Mouse (Mus musculus) heart, embryonic 14.5 days (tissue): ENCODE results near the gene Ankfn1. TPM values are rescaled to one million over a fixed set of nuclear protein-coding genes. Genes with fewer than 3 reads are reported as not detected.

Experiments
- ATAC-seq: fragments of 200-750 bp; cut with Nextera tagmentation; 2 replicates; pipeline ENCODE4 v1.8.0; 2017; ENCODE audit warnings: low read depth, moderate TSS enrichment; ENCODE audit not compliant: insufficient number of reproducible peaks, insufficient read depth, low FRiP score
- H3K27ac ChIP-seq, 2 experiments: fragments of 200-500 bp in 1 of 2; fragments of 300-500 bp in 1 of 2; sonication (generic) in 1 of 2; replicated peaks in 1 of 2; 2 replicates each; pipeline ENCODE4 v1.5.1; 2012 to 2014; ENCODE audit warnings: low read depth in 2 of 2, low read length in 2 of 2, control low read depth in 1 of 2, mild to moderate bottlenecking in 1 of 2, mixed read lengths in 1 of 2; ENCODE audit not compliant: control insufficient read depth in 1 of 2, insufficient read depth in 1 of 2
- H3K27me3 ChIP-seq: fragments of 300-500 bp; sonication (generic); 2 replicates; pipeline ENCODE4 v1.6.1; 2014; ENCODE audit warnings: mild to moderate bottlenecking, low read length, control low read depth; ENCODE audit not compliant: control insufficient read depth, insufficient read depth
- H3K36me3 ChIP-seq: fragments of 300-500 bp; sonication (generic); 2 replicates; pipeline ENCODE4 v1.6.1; 2014; ENCODE audit warnings: mild to moderate bottlenecking, control low read depth, low read length, mixed read lengths; ENCODE audit not compliant: control insufficient read depth, insufficient read depth
- H3K4me1 ChIP-seq, 2 experiments: fragments of 200-500 bp in 1 of 2; fragments of 300-500 bp in 1 of 2; sonication (generic) in 1 of 2; 2 replicates each; pipeline ENCODE4 v1.6.1; 2012 to 2014; ENCODE audit warnings: low read length in 2 of 2, control low read depth in 1 of 2, mixed read lengths in 1 of 2; ENCODE audit not compliant: control insufficient read depth in 2 of 2, insufficient read depth in 2 of 2
- H3K4me2 ChIP-seq: fragments of 300-500 bp; sonication (generic); 2 replicates; pipeline ENCODE4 v1.6.1; 2014; ENCODE audit warnings: mild to moderate bottlenecking, low read length
- H3K4me3 ChIP-seq, 2 experiments: fragments of 200-500 bp in 1 of 2; fragments of 300-500 bp in 1 of 2; sonication (generic) in 1 of 2; 2 replicates each; pipeline ENCODE4 v1.5.1; 2012 to 2014; ENCODE audit warnings: low read length in 2 of 2, mild to moderate bottlenecking in 2 of 2, control low read depth in 1 of 2, low read depth in 1 of 2, moderate library complexity in 1 of 2; ENCODE audit not compliant: control insufficient read depth in 1 of 2, insufficient read depth in 1 of 2
- H3K9ac ChIP-seq: fragments of 300-500 bp; sonication (generic); 2 replicates; pipeline ENCODE4 v1.6.1; 2014; ENCODE audit warnings: mild to moderate bottlenecking, low read length
- H3K9me3 ChIP-seq: fragments of 300-500 bp; sonication (generic); 2 replicates; pipeline ENCODE4 v1.6.1; 2016; ENCODE audit warnings: low read length, control low read depth; ENCODE audit not compliant: control insufficient read depth
- WGBS: fragments of 180-500 bp; shearing (Covaris S2); extraction: QIAGEN DNeasy Blood & Tissue Kit; methylation state at CpG from one replicate; pipeline ENCODE4 v1.1.7; 2014; 5-methylcytosine and 5-hydroxymethylcytosine counted together
- polyA plus RNA-seq: library from polyadenylated mRNA; unstranded; fragments of >200 nt; fragmentation: Nextera tagmentation; extraction: Ambion mirVana; gene quantifications from 2 replicates; pipeline ENCODE4 v1.2.1, GENCODE M21; 2014

Gene Ankfn1
- polyA plus RNA-seq, 1 experiment from 2014 or later, result not detected

DNA sequence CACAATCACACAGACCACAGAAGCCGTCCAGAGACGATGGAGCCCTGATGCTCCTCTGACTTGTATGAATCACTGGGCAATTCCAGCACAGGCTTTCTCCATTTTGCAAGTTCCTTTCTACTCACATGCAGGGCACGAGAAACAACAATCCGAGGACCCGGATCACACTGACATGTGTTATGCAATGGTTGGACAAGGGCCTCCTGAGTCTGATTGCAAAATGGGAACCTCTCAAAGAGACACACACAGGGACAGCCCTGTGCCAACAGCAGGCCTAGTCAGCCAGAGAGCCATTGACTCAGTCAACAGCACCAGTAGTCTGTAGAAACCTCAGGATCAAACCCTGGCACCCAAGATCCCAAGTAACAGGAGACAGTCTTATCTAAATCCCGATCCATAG is 318.0 kb downstream of the Ankfn1 start:
- Histone ChIP-seq H3K4me2 (no peak overlapping the region), H3K4me1 (peaks cover 0 to 5% of the 10 kb centered on the region in 2 experiments; a peak in 2 of 4 replicates), H3K27me3 (no peaks in the 10 kb centered on the region), H3K4me3 (no peak overlapping the region), H3K9me3 (no peaks in the 10 kb centered on the region), H3K27ac (no peak overlapping the region), H3K36me3 (no peaks in the 10 kb centered on the region), H3K9ac (no peak overlapping the region)
- no peak for ATAC-seq
- 81% methylated on average over 6 of the region's 6 CpGs for WGBS

DNA sequence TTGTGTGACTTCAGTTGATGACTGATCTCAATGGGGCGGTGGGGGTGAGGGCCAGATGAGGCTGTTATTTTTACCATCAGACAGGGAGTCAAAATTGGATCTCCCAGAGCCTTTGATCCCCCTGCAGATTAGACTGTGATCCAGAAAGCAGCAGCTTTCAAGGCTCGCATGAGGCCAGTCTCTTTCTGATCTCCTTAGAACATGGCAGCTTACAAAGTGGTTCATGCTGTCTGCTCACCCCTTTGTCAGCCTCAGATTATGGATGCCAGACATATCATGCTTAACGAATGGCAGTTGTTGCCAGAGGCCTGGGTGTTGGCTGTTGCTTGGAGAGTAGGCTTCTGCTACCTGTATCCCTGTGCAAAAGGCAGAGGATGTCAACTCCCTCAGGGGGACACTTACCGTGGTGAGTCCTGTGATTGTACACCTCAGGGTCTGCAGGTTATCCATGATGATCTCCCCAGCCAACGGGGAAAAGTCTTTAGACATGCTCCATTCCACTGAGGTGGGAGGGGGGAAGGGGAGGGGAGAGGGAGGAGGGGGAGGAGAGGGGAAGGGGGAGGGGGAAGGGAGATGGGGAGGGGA is 321.7 kb downstream of the Ankfn1 start:
- Histone ChIP-seq H3K4me3 (no peak overlapping the region), H3K27me3 (no peaks in the 10 kb centered on the region), H3K4me1 (peaks cover 0 to 5% of the 10 kb centered on the region in 2 experiments; a peak in 2 of 4 replicates), H3K9me3 (no peaks in the 10 kb centered on the region), H3K4me2 (no peak overlapping the region), H3K36me3 (no peaks in the 10 kb centered on the region), H3K9ac (no peak overlapping the region), H3K27ac (no peak overlapping the region)
- no peak for ATAC-seq
- WGBS, result 15% methylated on average over 5 of the region's 5 CpGs

DNA sequence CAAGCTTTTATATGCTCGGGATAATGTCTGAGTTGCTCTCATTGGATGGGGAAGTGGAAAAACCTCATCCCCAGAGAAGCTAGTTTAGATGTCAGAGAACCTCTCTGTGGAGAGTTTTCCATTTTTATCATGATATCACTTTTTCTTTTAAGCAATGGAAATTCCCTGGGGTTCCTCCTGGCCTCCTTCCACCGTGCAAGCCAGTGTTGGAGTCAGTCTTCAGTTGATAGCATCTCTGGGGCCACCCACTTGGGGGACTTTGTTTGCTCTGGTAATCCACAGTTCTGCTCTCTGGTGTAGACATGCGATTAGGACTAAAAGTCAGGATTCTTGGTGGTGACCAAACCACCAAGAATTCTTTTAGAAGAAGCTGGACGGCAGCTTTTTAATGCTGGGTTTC is 322.8 kb downstream of the Ankfn1 start:
- no peak for ATAC-seq
- no peak overlapping the region for H3K4me3 ChIP-seq
- WGBS, result 46% methylated on average over 4 of the region's 4 CpGs
- H3K4me1 ChIP-seq, result peaks cover 0 to 5% of the 10 kb centered on the region in 2 experiments; a peak in 2 of 4 replicates
- no peaks in the 10 kb centered on the region for H3K9me3 ChIP-seq
- no peaks in the 10 kb centered on the region for H3K27me3 ChIP-seq
- H3K27ac ChIP-seq, result no peak overlapping the region
- no peaks in the 10 kb centered on the region for H3K36me3 ChIP-seq
- no peak overlapping the region for H3K9ac ChIP-seq
- H3K4me2 ChIP-seq, result no peak overlapping the region

DNA sequence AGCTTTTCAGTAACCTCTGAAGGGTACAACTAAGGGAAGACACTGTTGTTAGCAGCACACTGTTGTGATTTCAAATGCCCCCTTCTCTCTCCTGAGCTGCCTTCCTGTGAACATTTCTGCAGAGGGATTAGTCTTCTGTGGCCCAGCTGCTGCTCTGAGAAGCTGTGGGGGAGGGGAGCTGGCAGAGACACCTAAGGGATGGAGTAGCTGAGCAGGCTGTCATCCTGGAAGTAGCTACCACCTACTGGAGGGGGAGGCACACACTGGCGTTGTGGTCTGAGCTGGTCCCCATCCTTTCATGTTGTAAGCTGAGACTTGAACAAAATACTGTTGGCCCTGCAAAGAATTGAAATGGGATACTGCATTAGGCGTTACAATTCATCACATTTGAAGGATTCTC is 324.6 kb downstream of the Ankfn1 start:
- ATAC-seq, result no peak
- Histone ChIP-seq H3K4me2 (no peak overlapping the region), H3K36me3 (no peaks in the 10 kb centered on the region), H3K4me1 (peaks cover 3 to 6% of the 10 kb centered on the region in 2 experiments; a peak in 2 of 4 replicates), H3K9ac (no peak overlapping the region), H3K27ac (no peak overlapping the region), H3K4me3 (no peak overlapping the region), H3K27me3 (no peaks in the 10 kb centered on the region), H3K9me3 (no peaks in the 10 kb centered on the region)
- whole genome bisulfite sequencing, result 35% methylated on average over 2 of the region's 2 CpGs

DNA sequence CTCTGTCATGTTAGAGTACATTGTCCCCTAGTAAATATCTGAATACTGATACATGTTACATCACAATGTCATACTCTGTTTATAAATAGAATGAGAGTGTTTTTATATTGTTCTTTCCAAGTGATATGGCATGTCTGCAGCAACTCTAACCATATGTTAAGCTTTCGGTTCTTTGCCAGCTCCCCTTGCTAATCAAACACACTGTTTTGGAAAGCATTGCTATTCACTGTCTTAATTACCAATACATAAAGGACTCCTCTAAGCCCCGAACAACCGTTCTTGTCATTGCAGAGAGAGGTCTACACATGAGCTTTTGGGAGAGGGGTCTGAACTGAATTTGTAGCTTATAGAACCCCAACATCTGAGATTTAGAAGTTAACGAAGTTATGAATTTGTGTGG is 327.0 kb downstream of the Ankfn1 start:
- WGBS, result 83% methylated on average over 4 of the region's 4 CpGs
- H3K4me2 ChIP-seq, result no peak overlapping the region
- ATAC-seq, result no peak
- no peaks in the 10 kb centered on the region for H3K36me3 ChIP-seq
- no peak overlapping the region for H3K4me3 ChIP-seq
- H3K27ac ChIP-seq, result no peak overlapping the region
- H3K27me3 ChIP-seq, result no peaks in the 10 kb centered on the region
- no peak overlapping the region for H3K9ac ChIP-seq
- peaks cover 2 to 3% of the 10 kb centered on the region in 2 experiments; a peak in 2 of 4 replicates for H3K4me1 ChIP-seq
- H3K9me3 ChIP-seq, result no peaks in the 10 kb centered on the region

DNA sequence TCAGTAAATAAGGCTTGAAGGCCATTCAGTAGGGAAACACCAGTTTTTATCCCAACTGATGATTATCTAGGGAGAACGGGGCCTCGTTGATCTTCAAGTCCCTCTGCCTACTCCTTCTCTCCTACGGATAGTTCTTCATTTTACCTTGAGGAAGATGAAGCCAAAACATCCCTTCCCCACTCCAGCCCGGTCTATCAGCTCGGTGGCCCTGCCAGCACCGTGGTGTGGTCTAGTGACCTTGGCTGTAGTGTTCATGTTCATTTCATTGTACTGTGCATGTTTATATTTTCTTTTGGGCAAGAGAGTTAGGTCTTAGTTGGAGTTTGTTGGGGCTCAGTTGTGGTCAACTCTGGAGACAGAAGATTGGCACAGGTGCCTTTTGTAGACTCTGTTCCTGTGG is 328.5 kb downstream of the Ankfn1 start:
- no peak for ATAC-seq
- no peak overlapping the region for H3K4me3 ChIP-seq
- peaks cover 2 to 3% of the 10 kb centered on the region in 2 experiments; a peak in 2 of 4 replicates for H3K4me1 ChIP-seq
- H3K36me3 ChIP-seq, result no peaks in the 10 kb centered on the region
- WGBS, result 86% methylated on average over 6 of the region's 6 CpGs
- no peak overlapping the region for H3K9ac ChIP-seq
- H3K27ac ChIP-seq, result no peak overlapping the region
- no peaks in the 10 kb centered on the region for H3K9me3 ChIP-seq
- H3K27me3 ChIP-seq, result no peaks in the 10 kb centered on the region
- no peak overlapping the region for H3K4me2 ChIP-seq

DNA sequence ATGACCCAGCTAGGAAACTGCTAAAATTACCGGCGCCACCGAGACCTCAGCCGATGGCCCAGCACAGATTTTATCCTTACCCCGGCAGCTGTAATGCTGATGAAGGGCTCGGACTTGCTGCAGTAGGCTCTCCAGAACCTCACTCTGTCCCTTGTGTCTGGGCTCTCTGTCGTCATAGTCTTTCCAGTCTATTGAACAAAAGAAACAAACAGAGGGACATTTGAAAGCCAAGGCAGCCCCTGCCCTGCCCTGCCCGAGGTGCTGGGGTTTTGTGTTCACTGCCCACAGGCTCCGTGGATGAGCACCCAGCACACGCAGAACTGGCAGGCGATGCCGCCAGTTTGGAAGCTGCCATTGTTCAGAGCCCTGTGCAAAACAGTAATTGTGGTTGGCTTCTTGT is 330.0 kb downstream of the Ankfn1 start:
- no peak overlapping the region for H3K9ac ChIP-seq
- no peak overlapping the region for H3K4me2 ChIP-seq
- no peaks in the 10 kb centered on the region for H3K27me3 ChIP-seq
- no peak for ATAC-seq
- H3K9me3 ChIP-seq, result no peaks in the 10 kb centered on the region
- 75% methylated on average over 12 of the region's 12 CpGs for WGBS
- no peak overlapping the region for H3K4me3 ChIP-seq
- no peaks in the 10 kb centered on the region for H3K36me3 ChIP-seq
- peaks cover 2 to 3% of the 10 kb centered on the region in 2 experiments; a peak in 2 of 4 replicates for H3K4me1 ChIP-seq
- H3K27ac ChIP-seq, result no peak overlapping the region

DNA sequence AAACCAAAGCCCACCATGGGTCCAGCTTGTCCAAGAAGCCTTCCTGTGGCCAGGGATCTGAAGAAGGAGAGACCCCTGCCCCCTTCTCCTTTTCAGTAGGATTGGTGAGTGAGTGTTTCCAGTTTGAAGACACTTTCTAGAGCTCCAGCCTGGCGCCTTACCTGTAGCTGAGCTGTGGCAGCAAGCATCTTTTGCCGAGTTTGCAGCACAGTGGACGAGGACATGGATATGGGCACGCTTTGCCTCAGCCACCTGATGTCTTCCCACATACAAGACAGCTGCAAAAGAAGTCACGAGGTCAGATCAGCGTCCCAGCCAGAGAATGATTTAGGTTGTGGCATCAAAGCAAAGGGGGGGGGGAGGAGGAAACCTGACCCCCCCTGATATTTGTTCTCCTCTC is 336.9 kb downstream of the Ankfn1 start:
- Histone ChIP-seq H3K4me2 (no peak overlapping the region), H3K9ac (no peak overlapping the region), H3K27ac (no peak overlapping the region), H3K27me3 (no peaks in the 10 kb centered on the region), H3K36me3 (no peaks in the 10 kb centered on the region), H3K9me3 (no peaks in the 10 kb centered on the region), H3K4me1 (no peaks in the 10 kb centered on the region), H3K4me3 (no peak overlapping the region)
- ATAC-seq, result no peak
- WGBS, result 84% methylated on average over 6 of the region's 6 CpGs
